Mouse (Mus musculus): ENCODE results near the gene Nxt1.

The Nxt1 gene

DNA sequence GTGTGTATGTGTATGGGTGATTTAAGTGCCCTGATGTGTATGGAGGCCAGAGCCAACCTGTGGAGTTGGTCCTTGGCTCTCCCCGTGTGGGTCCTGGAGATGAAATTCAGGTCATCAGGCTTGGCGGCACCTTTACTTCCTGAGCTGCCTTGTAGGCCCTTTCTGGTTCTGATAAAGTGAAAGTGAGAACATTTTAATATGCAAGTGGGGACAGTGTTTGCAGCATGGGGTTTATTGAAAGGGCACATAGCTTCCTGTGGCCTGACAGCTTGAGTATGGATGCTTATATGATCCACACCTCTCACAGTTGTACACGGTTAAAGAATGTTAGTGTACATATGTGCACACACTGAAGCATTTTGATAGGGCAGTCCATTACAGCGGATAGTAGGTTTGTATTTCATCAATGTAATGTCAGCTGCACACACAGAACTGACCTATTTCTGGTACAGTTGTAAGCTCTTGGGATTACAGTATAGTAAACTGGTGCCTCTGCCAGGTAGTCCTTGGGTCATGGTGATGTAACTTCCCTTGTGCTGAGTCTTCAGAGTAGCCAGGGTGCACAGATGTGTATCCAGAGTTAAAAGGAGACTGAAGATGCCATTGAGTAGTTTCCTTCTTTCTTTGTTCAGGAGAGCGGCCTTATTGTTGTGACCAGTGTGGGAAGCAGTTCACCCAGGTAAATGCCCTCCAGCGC is 17.2 kb downstream of the Nxt1 start:
- no peak for DNase-seq (ENCODE audit: low spot score)

DNA sequence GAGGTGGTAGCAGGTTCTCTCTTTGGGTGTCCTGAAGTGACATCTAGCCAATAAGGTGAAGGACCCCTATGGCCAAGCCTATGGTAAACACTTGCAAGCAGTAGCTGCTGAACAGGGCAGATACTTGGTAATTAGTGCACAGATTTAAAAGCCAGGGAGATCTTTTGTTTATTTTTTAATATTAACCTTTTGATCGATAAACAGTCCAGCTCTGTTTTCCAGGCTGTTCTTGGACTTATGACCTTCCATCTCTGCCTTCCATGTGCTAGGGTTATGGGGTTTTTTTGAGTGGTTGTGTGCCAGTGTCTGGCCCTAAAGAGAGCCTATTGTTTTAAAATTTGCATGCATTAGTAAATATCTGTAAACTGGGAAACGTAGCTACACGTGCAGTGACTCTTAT is 17.9 kb downstream of the Nxt1 start:
- no peak for DNase-seq (ENCODE audit: low spot score)

DNA sequence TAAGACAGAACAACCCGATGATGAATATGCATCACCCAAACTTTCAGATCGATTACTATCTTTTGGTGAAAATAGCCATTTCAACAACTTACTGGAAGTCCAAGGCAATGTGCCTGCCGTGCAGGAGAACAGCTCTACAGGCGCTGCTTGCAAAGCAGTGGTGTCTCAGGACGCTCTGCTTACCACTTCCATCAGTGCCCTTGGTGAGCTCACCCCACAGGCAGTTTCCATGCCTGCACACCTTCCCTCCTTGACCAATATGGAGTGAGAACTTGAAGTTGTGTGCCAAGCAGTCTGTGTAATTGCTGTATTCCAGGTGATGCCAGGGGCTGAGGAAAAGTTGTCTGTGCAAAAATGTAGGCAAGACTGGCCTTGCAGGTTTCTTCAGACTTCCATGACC is 18.4 kb downstream of the Nxt1 start:
- DNase-seq (ENCODE audit: low spot score) = no peak

DNA sequence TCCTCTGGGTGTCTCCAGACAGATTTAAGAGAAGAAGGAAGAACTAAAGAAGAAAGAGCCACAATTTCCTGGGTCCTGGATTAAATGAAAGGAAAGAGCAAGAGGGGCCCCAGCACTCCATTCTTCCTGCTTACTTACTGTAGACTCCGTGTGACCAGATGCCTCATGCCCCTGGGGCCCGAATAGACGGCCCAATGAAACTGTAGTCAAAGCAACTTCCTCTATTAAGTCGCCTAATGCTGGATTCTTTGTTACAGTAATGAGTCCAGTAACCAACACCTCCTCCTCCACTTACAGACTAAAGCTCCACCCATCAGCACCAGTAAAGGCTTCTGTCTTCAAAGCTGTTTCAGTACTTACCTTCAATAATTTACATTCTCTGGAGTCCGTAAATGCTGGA is 26.2 kb downstream of the Nxt1 start:
- no peak for DNase-seq (ENCODE audit: low spot score)

DNA sequence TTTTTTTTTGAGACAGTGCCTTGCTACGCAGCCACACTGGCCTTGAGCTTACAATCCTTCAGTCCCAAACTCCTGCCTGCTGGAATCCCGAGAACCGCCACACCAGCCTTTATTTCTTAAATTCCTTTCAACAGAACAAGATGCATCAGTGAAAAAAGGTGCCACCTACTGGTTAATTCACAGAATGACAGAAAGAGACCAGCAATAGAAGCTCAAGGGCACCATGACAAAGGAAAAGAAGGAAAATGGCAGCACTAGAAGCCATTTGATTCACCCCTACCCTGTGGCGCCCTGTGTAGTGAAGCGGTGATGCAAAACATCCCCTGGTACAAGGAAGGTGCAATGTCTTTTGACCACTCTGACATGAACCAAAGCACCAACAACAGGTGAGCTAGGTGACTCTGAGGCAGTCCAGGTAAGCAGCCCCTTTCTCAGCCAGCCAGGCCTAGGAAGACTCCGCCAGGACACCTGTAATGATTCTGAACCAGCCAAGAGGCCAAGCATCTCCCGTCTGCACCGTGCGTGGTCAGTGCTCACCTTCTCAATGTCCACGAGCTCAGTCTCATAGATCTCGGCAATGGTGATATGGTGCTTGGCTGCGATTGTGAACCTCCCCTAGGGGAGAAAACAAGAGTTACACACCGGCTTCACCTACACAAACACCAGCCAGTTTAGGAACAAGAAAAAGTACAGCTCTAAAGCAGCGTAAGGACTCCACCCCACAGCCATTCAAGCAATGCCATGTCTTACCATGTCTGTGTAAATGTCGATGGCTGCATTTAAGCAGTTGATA is 34.2 kb downstream of the Nxt1 start:
- DNase-seq (ENCODE audit: low spot score) = no peak

DNA sequence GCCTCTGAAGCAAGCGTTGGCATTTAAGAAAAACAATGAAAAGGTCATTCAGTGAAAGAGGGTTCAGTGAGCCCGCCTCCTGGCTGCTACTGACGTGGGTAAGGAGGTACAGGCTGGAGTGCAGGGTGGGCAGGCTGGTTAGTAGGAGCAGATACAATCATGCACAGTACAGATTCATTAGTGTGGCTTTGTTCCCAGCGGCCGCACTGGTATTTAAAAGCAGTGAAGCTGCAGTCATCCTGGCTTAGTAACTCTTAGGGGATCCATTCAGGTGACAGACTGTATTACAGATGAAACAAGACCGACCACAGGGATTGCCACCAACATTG is 34.8 kb downstream of the Nxt1 start:
- DNase-seq (ENCODE audit: low spot score) = no peak

DNA sequence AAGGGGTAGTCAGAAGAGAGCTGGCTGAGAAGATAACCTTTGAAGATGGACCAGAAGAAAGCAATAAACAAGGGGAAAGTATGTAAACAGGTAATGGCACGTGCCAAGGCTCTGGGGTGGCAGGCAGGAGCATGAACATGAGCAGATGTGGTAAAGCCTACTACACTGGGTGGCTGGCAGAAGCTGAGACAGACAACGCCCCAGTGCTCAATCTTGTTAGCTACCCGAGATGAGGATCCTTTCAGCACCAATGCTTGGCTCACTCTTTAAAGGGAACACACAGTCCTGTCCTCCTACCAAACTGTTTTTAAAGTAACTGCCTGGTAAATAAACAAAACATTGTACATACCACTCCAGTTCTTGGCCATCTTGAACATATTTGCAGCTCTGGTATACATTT is 39.9 kb downstream of the Nxt1 start:
- no peak for DNase-seq (ENCODE audit: low spot score)

DNA sequence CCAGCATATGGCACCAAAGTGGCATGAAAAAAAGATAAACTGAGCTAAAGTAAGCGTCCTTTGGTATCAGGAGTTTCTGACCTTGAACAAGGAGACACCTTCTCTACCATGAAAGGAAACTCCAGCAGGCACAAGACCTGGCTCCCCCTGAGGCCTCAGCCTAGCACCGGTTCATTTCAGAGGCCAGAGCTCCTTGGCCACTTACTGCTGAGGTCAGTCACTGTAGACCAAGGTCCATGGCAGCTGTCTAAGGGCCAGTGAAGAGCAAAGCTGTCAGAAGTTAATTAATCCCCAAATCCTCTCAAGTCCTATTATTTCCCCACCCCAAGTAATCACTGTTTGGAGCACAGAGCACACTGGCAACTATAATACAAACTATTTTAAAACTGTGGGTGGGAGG is 44.7 kb downstream of the Nxt1 start:
- DNase-seq (ENCODE audit: low spot score) = no peak

DNA sequence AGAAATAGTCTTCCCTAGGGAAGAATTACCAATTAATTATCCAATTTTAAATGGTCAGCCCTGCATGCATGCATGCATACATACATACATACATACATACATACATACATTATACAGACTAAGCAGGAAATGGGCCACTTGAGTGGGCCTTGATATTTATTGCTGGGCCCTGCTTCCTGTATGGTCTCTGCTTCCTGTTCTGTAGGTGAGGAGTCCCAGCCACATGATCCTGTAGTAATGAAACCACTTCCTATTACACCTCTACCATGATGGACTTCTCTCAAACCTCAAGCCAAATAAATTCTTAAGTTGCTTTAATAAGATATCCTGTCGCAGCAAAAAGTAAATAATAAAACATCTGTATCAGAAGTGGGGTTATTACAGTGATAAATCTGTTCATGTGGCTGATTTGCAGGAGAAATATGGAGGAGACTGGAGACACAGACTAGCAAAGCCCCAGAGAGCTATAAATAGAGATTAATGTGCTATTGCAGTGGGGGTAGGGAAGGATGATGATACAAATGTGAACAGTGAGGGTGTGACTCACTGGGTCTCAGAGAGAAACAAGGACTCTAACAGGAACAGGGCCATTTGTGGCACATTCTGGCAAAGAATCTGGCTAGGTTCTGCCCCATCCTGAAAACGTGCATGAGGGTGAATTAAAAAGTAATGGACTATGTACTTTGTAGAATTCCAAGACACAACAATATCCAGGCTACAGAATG is 47.0 kb downstream of the Nxt1 start:
- DNase-seq (ENCODE audit: low spot score) = no peak

Data from testis, postnatal 14 days (tissue).